10 mouse cellular contexts compared by ENCODE assay signal in genomic region chr1:180776494-180776893, GRCm38 (mm10). TPM values are rescaled to one million over a fixed set of nuclear protein-coding genes. Genes with fewer than 3 reads are reported as not detected.
A peak's percentile ranks its signal among the peaks of the same experiment; 100 is the strongest.
DNase-seq lines count a peak whose midpoint lies in the region; ATAC-seq and TF ChIP-seq lines count a peak whose summit lies in the region.
"Had no signal": no experiment of that assay in that cellular context is flagged by ENCODE, and none has a peak within 500 bp of the region (broad histone marks: within the 10 kb centered on the region; RNA-seq: fewer than 3 reads in every experiment).

No protein-coding gene starts in this region.

- H3K27me3 ChIP-seq in heart, embryonic 13.5 days (replicated peaks): no peaks in the 10 kb centered on the region
- H3K27me3 ChIP-seq in heart, adult 2 months (ENCODE audit: control insufficient read depth, insufficient read depth, low read length): no peaks in the 10 kb centered on the region
- no peaks in the 10 kb centered on the region for H3K27me3 ChIP-seq in lung, embryonic 15.5 days
- no peaks in the 10 kb centered on the region for H3K27me3 ChIP-seq in embryonic facial prominence, embryonic 11.5 days (ENCODE audit: control insufficient read depth, insufficient read depth, low read length)
- no peaks in the 10 kb centered on the region; the same call in 1 of the 2 replicates for H3K27me3 ChIP-seq in limb, embryonic 12.5 days

- peak overlapping the region; percentile 28 for H3K9ac ChIP-seq in heart, embryonic 13.5 days
- H3K9ac ChIP-seq in heart, adult 2 months (ENCODE audit: low read depth, low read length): no peak overlapping the region
- H3K9ac ChIP-seq in lung, embryonic 15.5 days: no peak overlapping the region
- H3K9ac ChIP-seq in embryonic facial prominence, embryonic 11.5 days (replicated peaks; ENCODE audit: low read length): peak overlapping the region; percentile 22; the same call in 1 of the 2 replicates
- no peak overlapping the region for H3K9ac ChIP-seq in limb, embryonic 12.5 days (replicated peaks)

- WGBS in heart, embryonic 13.5 days: 77% methylated on average over 6 of the region's 6 CpGs
- WGBS in heart, adult 2 months: 79% methylated on average over 6 of the region's 6 CpGs
- 77% methylated on average over 6 of the region's 6 CpGs for WGBS in lung, embryonic 15.5 days
- WGBS in embryonic facial prominence, embryonic 11.5 days: 85% methylated on average over 6 of the region's 6 CpGs
- 80% methylated on average over 6 of the region's 6 CpGs for WGBS in limb, embryonic 12.5 days

- TF ChIP-seq EP300 in heart, adult 2 months (IDR thresholded peaks at IDR 0.05; ENCODE audit: insufficient read depth, low read depth, low read length): no peak

- no peaks in the 10 kb centered on the region for H3K36me3 ChIP-seq in heart, embryonic 13.5 days
- H3K36me3 ChIP-seq in heart, adult 2 months (ENCODE audit: control insufficient read depth, insufficient read depth, low read length): no peaks in the 10 kb centered on the region
- no peaks in the 10 kb centered on the region for H3K36me3 ChIP-seq in lung, embryonic 15.5 days
- H3K36me3 ChIP-seq in embryonic facial prominence, embryonic 11.5 days (replicated peaks; ENCODE audit: control insufficient read depth, insufficient read depth, low read depth, low read length): no peaks in the 10 kb centered on the region
- no peaks in the 10 kb centered on the region for H3K36me3 ChIP-seq in limb, embryonic 12.5 days

- peak overlapping the region; percentile 30; the same call in 1 of the 2 replicates for H3K4me2 ChIP-seq in heart, embryonic 13.5 days
- no peak overlapping the region for H3K4me2 ChIP-seq in lung, embryonic 15.5 days
- H3K4me2 ChIP-seq in embryonic facial prominence, embryonic 11.5 days (ENCODE audit: low read depth, low read length): no peak overlapping the region
- peak overlapping the region; percentile 80 for H3K4me2 ChIP-seq in limb, embryonic 12.5 days

- peaks cover 4% of the 10 kb centered on the region; the same call in 1 of the 2 replicates for H3K9me3 ChIP-seq in heart, embryonic 13.5 days
- no peaks in the 10 kb centered on the region for H3K9me3 ChIP-seq in lung, embryonic 15.5 days
- H3K9me3 ChIP-seq in embryonic facial prominence, embryonic 11.5 days (replicated peaks; ENCODE audit: control insufficient read depth, low read length): no peaks in the 10 kb centered on the region
- peaks cover 6% of the 10 kb centered on the region; the same call in 1 of the 2 replicates for H3K9me3 ChIP-seq in limb, embryonic 12.5 days

- ATAC-seq in heart, embryonic 13.5 days (ENCODE audit: extremely low read depth, insufficient number of reproducible peaks, low FRiP score, low TSS enrichment): no peak
- no peak for ATAC-seq in lung, embryonic 15.5 days (ENCODE audit: borderline replicate concordance, extremely low read depth, low FRiP score, low TSS enrichment)
- no peak for ATAC-seq in embryonic facial prominence, embryonic 11.5 days (replicated peaks; ENCODE audit: insufficient number of reproducible peaks, low FRiP score, low TSS enrichment, low read depth)
- no peak for ATAC-seq in limb, embryonic 12.5 days (ENCODE audit: insufficient number of reproducible peaks, insufficient read depth, low FRiP score, low TSS enrichment, low read depth)

- no peak for TF ChIP-seq POLR2A in heart, adult 2 months (IDR thresholded peaks at IDR 0.05; ENCODE audit: insufficient read depth, low read depth, low read length)

- no peaks in the 10 kb centered on the region for H3K79me2 ChIP-seq in heart, adult 2 months (replicated peaks; ENCODE audit: control insufficient read depth, insufficient read depth, low read length)

- intact Hi-C loops in heart, adult 2 months (cut with DNase I): loop anchor here (2.0 kb wide), 1 partner anchor 74 kb away; the partner anchor contains the start of gene Sde2
- intact Hi-C loops in left cerebral cortex, postnatal 14 days (cut with DNase I): no loop called here

- peak overlapping the region; percentile 60 for H3K27ac ChIP-seq in heart, embryonic 13.5 days (replicated peaks)
- no peak overlapping the region for H3K27ac ChIP-seq in heart, adult 2 months
- H3K27ac ChIP-seq in lung, embryonic 15.5 days: peak overlapping the region; percentile 25; the same call in 1 of the 2 replicates
- H3K27ac ChIP-seq in embryonic facial prominence, embryonic 11.5 days (replicated peaks; ENCODE audit: low read depth, low read length): no peak overlapping the region
- H3K27ac ChIP-seq in limb, embryonic 12.5 days: peak overlapping the region; percentile 98; the same call in 1 of the 2 replicates

- no peak overlapping the region for H3K4me3 ChIP-seq in heart, embryonic 13.5 days
- H3K4me3 ChIP-seq in heart, adult 2 months: no peak overlapping the region
- no peak overlapping the region for H3K4me3 ChIP-seq in lung, embryonic 15.5 days
- no peak overlapping the region for H3K4me3 ChIP-seq in embryonic facial prominence, embryonic 11.5 days (ENCODE audit: low read depth, low read length)
- no peak overlapping the region for H3K4me3 ChIP-seq in limb, embryonic 12.5 days (replicated peaks)

- H3K4me1 ChIP-seq in heart, embryonic 13.5 days: peaks cover 22% of the 10 kb centered on the region
- H3K4me1 ChIP-seq in heart, adult 2 months (ENCODE audit: control insufficient read depth, insufficient read depth, low read length): peaks cover 2% of the 10 kb centered on the region; the same call in 1 of the 2 replicates
- H3K4me1 ChIP-seq in lung, embryonic 15.5 days: peaks cover 18% of the 10 kb centered on the region
- H3K4me1 ChIP-seq in embryonic facial prominence, embryonic 11.5 days (ENCODE audit: control insufficient read depth, insufficient read depth, low read length): no peaks in the 10 kb centered on the region
- peaks cover 20% of the 10 kb centered on the region for H3K4me1 ChIP-seq in limb, embryonic 12.5 days (replicated peaks)

- no peak for DNase-seq in heart, adult 2 months
- DNase-seq in lung, adult 18-20 months: no peak
- no peak for DNase-seq in embryonic facial prominence, embryonic 11.5 days (ENCODE audit: low spot score)
- no peak for DNase-seq in left cerebral cortex, postnatal 14 days (ENCODE audit: low spot score in 2 of 2)
- DNase-seq in adrenal gland, postnatal 36 days: no peak
- DNase-seq: heart, postnatal 14 days; lung, adult 2 months had no signal

- no peak for TF ChIP-seq CTCF in heart, adult 2 months (IDR thresholded peaks at IDR 0.05)

RNA-seq across cellular contexts. Expression of gene H3f3a, which starts 37.2 kb away (rescaled TPM):
- polyA plus RNA-seq in heart, embryonic 13.5 days (2015; fragmentation: Nextera tagmentation; extraction: Ambion mirVana): 1,623 and 1,726 TPM in 2 replicates
- 100 to 1,000 TPM; 405 to 430 TPM for total RNA-seq in heart, adult 2 months (2021)
- 258 and 363 TPM in 2 replicates for polyA plus RNA-seq in heart, adult 2 months (2012; rRNA removed)
- 2,468 and 2,584 TPM in 2 replicates for polyA plus RNA-seq in lung, embryonic 15.5 days (2015; fragmentation: Nextera tagmentation; extraction: Ambion mirVana)
- 3,882 and 3,910 TPM in 2 replicates for polyA plus RNA-seq in embryonic facial prominence, embryonic 11.5 days (2014; fragmentation: Nextera tagmentation; extraction: Ambion mirVana)
- polyA plus RNA-seq in limb, embryonic 12.5 days (2016; fragmentation: Nextera tagmentation; extraction: Ambion mirVana): 3,393 and 3,612 TPM in 2 replicates
- total RNA-seq in left cerebral cortex, postnatal 14 days (2021): 100 to 1,000 TPM; 361 to 401 TPM
- 100 to 1,000 TPM; 680 to 813 TPM for total RNA-seq in adrenal gland, postnatal 36 days (2021)

RNA-seq across cellular contexts. Expression of gene Acbd3, which starts 50.7 kb away (rescaled TPM):
- polyA plus RNA-seq in heart, embryonic 13.5 days (2015; fragmentation: Nextera tagmentation; extraction: Ambion mirVana): 18.5 and 18.8 TPM in 2 replicates
- 10 to 100 TPM; 20.6 to 23.8 TPM for total RNA-seq in heart, adult 2 months (2021)
- 9.0 and 15.7 TPM in 2 replicates for polyA plus RNA-seq in heart, adult 2 months (2012; rRNA removed)
- 22.1 and 22.6 TPM in 2 replicates for polyA plus RNA-seq in lung, embryonic 15.5 days (2015; fragmentation: Nextera tagmentation; extraction: Ambion mirVana)
- 19.1 and 20.3 TPM in 2 replicates for polyA plus RNA-seq in embryonic facial prominence, embryonic 11.5 days (2014; fragmentation: Nextera tagmentation; extraction: Ambion mirVana)
- polyA plus RNA-seq in limb, embryonic 12.5 days (2016; fragmentation: Nextera tagmentation; extraction: Ambion mirVana): 25.3 and 26.9 TPM in 2 replicates
- total RNA-seq in left cerebral cortex, postnatal 14 days (2021): 10 to 100 TPM; 29.0 to 30.2 TPM
- 10 to 100 TPM; 48.6 to 54.3 TPM for total RNA-seq in adrenal gland, postnatal 36 days (2021)

Comparison
In these comparisons a context has a peak if more than half of its experiments do, and no peak if none do; other contexts are left out.
1. H3K27ac ChIP-seq: peak in heart, embryonic 13.5 days (single experiment), lung, embryonic 15.5 days (single experiment) and limb, embryonic 12.5 days (single experiment); none in heart, adult 2 months (single experiment) and embryonic facial prominence, embryonic 11.5 days (single experiment).
2. H3K9ac ChIP-seq: peak in heart, embryonic 13.5 days (single experiment) and embryonic facial prominence, embryonic 11.5 days (single experiment); none in heart, adult 2 months (single experiment), lung, embryonic 15.5 days (single experiment) and limb, embryonic 12.5 days (single experiment).
3. H3K4me2 ChIP-seq: peak in heart, embryonic 13.5 days (single experiment) and limb, embryonic 12.5 days (single experiment); none in lung, embryonic 15.5 days (single experiment) and embryonic facial prominence, embryonic 11.5 days (single experiment).